ENCODE assay signal across 9 mouse cellular contexts in genomic region chr7:99797911-99798647, GRCm38 (mm10). TPM values are rescaled to one million over a fixed set of nuclear protein-coding genes. Genes with fewer than 3 reads are reported as not detected.
A peak's percentile ranks its signal among the peaks of the same experiment; 100 is the strongest.
DNase-seq lines count a peak whose midpoint lies in the region; ATAC-seq and TF ChIP-seq lines count a peak whose summit lies in the region.
"Had no signal": no experiment of that assay in that cellular context is flagged by ENCODE, and none has a peak within 500 bp of the region (broad histone marks: within the 10 kb centered on the region; RNA-seq: fewer than 3 reads in every experiment).

No protein-coding gene starts in this region.

- intact Hi-C loops in left cerebral cortex, postnatal 36 days (cut with DNase I): loop anchor here (1.0 to 5.0 kb wide), 5 partner anchors 86 to 296 kb away; partner anchors contain the start of gene Slco2b1

- ATAC-seq in neural tube, embryonic 11.5 days (ENCODE audit: insufficient read depth, low FRiP score, low TSS enrichment): no peak
- no peak; the same call in 1 of the 2 replicates for ATAC-seq in embryonic facial prominence, embryonic 14.5 days (ENCODE audit: low read depth)
- no peak for ATAC-seq in hindbrain, embryonic 14.5 days (ENCODE audit: low FRiP score)
- no peak for ATAC-seq in midbrain, postnatal 0 days (ENCODE audit: low FRiP score)

- DNase-seq in neural tube, embryonic 11.5 days (ENCODE audit: low spot score): peak; percentile 47
- no peak for DNase-seq in neural tube, embryonic 10.5 days (ENCODE audit: extremely low spot score, low spot score)
- peak; percentile 80 for DNase-seq in adipocyte (ENCODE audit: low spot score)
- peak; percentile 87 for DNase-seq in embryonic facial prominence, embryonic 14.5 days (ENCODE audit: low spot score)
- DNase-seq in hindbrain, embryonic 14.5 days (ENCODE audit: low spot score): peak; percentile 98
- DNase-seq in left cerebral cortex, postnatal 36 days (ENCODE audit: low spot score in 2 of 2): peak; percentile 21 to 54
- DNase-seq in midbrain, postnatal 0 days (ENCODE audit: low spot score): peak; percentile 91
- peak; percentile 72 for DNase-seq in thymus, postnatal 25 days

- peak; percentile 93 for TF ChIP-seq CTCF in midbrain, postnatal 0 days (IDR thresholded peaks at IDR 0.05)

- H3K27ac ChIP-seq in neural tube, embryonic 11.5 days (ENCODE audit: low read depth, low read length): no peak overlapping the region
- no peak overlapping the region for H3K27ac ChIP-seq in embryonic facial prominence, embryonic 14.5 days (replicated peaks; ENCODE audit: low read depth, low read length)
- H3K27ac ChIP-seq in hindbrain, embryonic 14.5 days: no peak overlapping the region
- H3K27ac ChIP-seq in midbrain, postnatal 0 days (ENCODE audit: low read depth, low read length): no peak overlapping the region

- H3K27me3 ChIP-seq in neural tube, embryonic 11.5 days (ENCODE audit: control insufficient read depth, insufficient read depth, low read length): no peaks in the 10 kb centered on the region
- H3K27me3 ChIP-seq in embryonic facial prominence, embryonic 14.5 days (replicated peaks; ENCODE audit: control insufficient read depth, insufficient read depth, low read length): no peaks in the 10 kb centered on the region
- H3K27me3 ChIP-seq in hindbrain, embryonic 14.5 days (ENCODE audit: control insufficient read depth, insufficient read depth, low read length): no peaks in the 10 kb centered on the region
- H3K27me3 ChIP-seq in midbrain, postnatal 0 days (ENCODE audit: insufficient read depth, low read length): no peaks in the 10 kb centered on the region

- no peak overlapping the region for H3K4me3 ChIP-seq in neural tube, embryonic 11.5 days (ENCODE audit: low read depth, low read length)
- H3K4me3 ChIP-seq in embryonic facial prominence, embryonic 14.5 days (ENCODE audit: low read depth, low read length): no peak overlapping the region
- H3K4me3 ChIP-seq in hindbrain, embryonic 14.5 days (replicated peaks; ENCODE audit: low read length): no peak overlapping the region
- no peak overlapping the region for H3K4me3 ChIP-seq in midbrain, postnatal 0 days (ENCODE audit: low read depth, low read length)
- H3K4me3 ChIP-seq: myocyte had no signal

- 33% methylated on average over 6 of the region's 6 CpGs for WGBS in neural tube, embryonic 11.5 days
- 30% methylated on average over 6 of the region's 6 CpGs for WGBS in embryonic facial prominence, embryonic 14.5 days
- WGBS in hindbrain, embryonic 14.5 days: 34% methylated on average over 6 of the region's 6 CpGs
- 34% methylated on average over 6 of the region's 6 CpGs for WGBS in midbrain, postnatal 0 days

- peaks cover 6% of the 10 kb centered on the region; the same call in 1 of the 2 replicates for H3K4me1 ChIP-seq in neural tube, embryonic 11.5 days (ENCODE audit: control insufficient read depth, insufficient read depth, low read length)
- H3K4me1 ChIP-seq in embryonic facial prominence, embryonic 14.5 days (ENCODE audit: control insufficient read depth, insufficient read depth, low read length): 0 out of 2 replicates have a peak, but pooled peaks cover 5% of the 10 kb centered on the region
- H3K4me1 ChIP-seq in hindbrain, embryonic 14.5 days (replicated peaks; ENCODE audit: control insufficient read depth, insufficient read depth, low read length): peaks cover 19% of the 10 kb centered on the region
- 0 out of 2 replicates have a peak, but pooled peaks cover 4% of the 10 kb centered on the region for H3K4me1 ChIP-seq in midbrain, postnatal 0 days (ENCODE audit: insufficient read depth, low read length)

- no peaks in the 10 kb centered on the region for H3K36me3 ChIP-seq in neural tube, embryonic 11.5 days (ENCODE audit: control insufficient read depth, insufficient read depth, low read length)
- H3K36me3 ChIP-seq in embryonic facial prominence, embryonic 14.5 days (ENCODE audit: control insufficient read depth, insufficient read depth, low read length): no peaks in the 10 kb centered on the region
- H3K36me3 ChIP-seq in hindbrain, embryonic 14.5 days (replicated peaks; ENCODE audit: control insufficient read depth, insufficient read depth): no peaks in the 10 kb centered on the region
- no peaks in the 10 kb centered on the region for H3K36me3 ChIP-seq in midbrain, postnatal 0 days (ENCODE audit: insufficient read depth, low read length)

- no peak overlapping the region for H3K4me2 ChIP-seq in neural tube, embryonic 11.5 days (ENCODE audit: low read depth)
- H3K4me2 ChIP-seq in embryonic facial prominence, embryonic 14.5 days (ENCODE audit: low read depth, low read length): no peak overlapping the region
- H3K4me2 ChIP-seq in hindbrain, embryonic 14.5 days (replicated peaks): no peak overlapping the region
- no peak overlapping the region for H3K4me2 ChIP-seq in midbrain, postnatal 0 days (ENCODE audit: low read depth, low read length, poor library complexity, severe bottlenecking)

- no peaks in the 10 kb centered on the region for H3K9me3 ChIP-seq in neural tube, embryonic 11.5 days (ENCODE audit: control insufficient read depth, low read length)
- no peaks in the 10 kb centered on the region for H3K9me3 ChIP-seq in embryonic facial prominence, embryonic 14.5 days (ENCODE audit: control insufficient read depth, low read length)
- H3K9me3 ChIP-seq in hindbrain, embryonic 14.5 days (ENCODE audit: control insufficient read depth, low read length): no peaks in the 10 kb centered on the region
- no peaks in the 10 kb centered on the region for H3K9me3 ChIP-seq in midbrain, postnatal 0 days (ENCODE audit: low read length)

- no peak overlapping the region for H3K9ac ChIP-seq in neural tube, embryonic 11.5 days (ENCODE audit: low read length)
- H3K9ac ChIP-seq in embryonic facial prominence, embryonic 14.5 days (ENCODE audit: low read depth, low read length): no peak overlapping the region
- no peak overlapping the region for H3K9ac ChIP-seq in hindbrain, embryonic 14.5 days
- no peak overlapping the region for H3K9ac ChIP-seq in midbrain, postnatal 0 days (replicated peaks; ENCODE audit: low read length, poor library complexity, severe bottlenecking)

RNA-seq across cellular contexts. Expression of gene Neu3, which starts 30.1 kb away (rescaled TPM):
- 2.0 and 2.1 TPM in 2 replicates for polyA plus RNA-seq in neural tube, embryonic 11.5 days (2014; fragmentation: Nextera tagmentation; extraction: Ambion mirVana)
- polyA plus RNA-seq in embryonic facial prominence, embryonic 14.5 days (2014; fragmentation: Nextera tagmentation; extraction: Ambion mirVana): 1.7 and 1.9 TPM in 2 replicates
- polyA plus RNA-seq in hindbrain, embryonic 14.5 days (2014; fragmentation: Nextera tagmentation; extraction: Ambion mirVana): 1.3 and 2.2 TPM in 2 replicates
- 1 to 10 TPM; 2.4 to 3.6 TPM for total RNA-seq in left cerebral cortex, postnatal 36 days (2021)
- total RNA-seq in midbrain, postnatal 0 days (2014; rRNA removed): 1.8 and 4.3 TPM in 2 replicates
- polyA plus RNA-seq in midbrain, postnatal 0 days (2015; fragmentation: Nextera tagmentation; extraction: Ambion mirVana): 1.8 TPM in 2 replicates

RNA-seq across cellular contexts. Expression of gene Olfr521, which starts 34.8 kb away (rescaled TPM):
- polyA plus RNA-seq in neural tube, embryonic 11.5 days (2014; fragmentation: Nextera tagmentation; extraction: Ambion mirVana): not detected in 2 replicates
- not detected in 2 replicates for polyA plus RNA-seq in embryonic facial prominence, embryonic 14.5 days (2014; fragmentation: Nextera tagmentation; extraction: Ambion mirVana)
- not detected in 2 replicates for polyA plus RNA-seq in hindbrain, embryonic 14.5 days (2014; fragmentation: Nextera tagmentation; extraction: Ambion mirVana)
- not detected for total RNA-seq in left cerebral cortex, postnatal 36 days (2021)
- total RNA-seq in midbrain, postnatal 0 days (2014; rRNA removed): not detected in 2 replicates
- polyA plus RNA-seq in midbrain, postnatal 0 days (2015; fragmentation: Nextera tagmentation; extraction: Ambion mirVana): not detected in 2 replicates
- polyA plus RNA-seq: myocyte had no signal
